Mouse (Mus musculus): ENCODE measurements around the gene Eif4ebp2.

DNA sequence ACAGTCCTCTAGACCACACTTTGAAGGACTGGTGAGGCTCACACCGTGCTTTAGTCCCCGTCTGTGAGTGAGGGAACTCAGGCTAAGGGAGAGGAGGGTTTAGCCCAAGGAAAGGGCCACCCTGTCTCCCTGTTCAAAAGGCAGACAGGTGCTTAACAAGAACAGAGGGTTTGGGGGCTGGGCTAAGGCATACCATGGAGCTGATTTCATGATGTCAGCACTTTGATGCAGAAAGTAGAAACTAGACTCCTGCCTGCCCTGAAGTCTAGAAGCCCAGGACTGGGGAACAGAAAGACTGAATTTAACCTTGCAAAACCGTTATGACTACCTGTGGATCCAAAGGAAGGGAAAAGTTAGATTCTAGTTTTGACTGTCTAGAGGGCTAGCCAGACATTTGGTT is 4.7 kb upstream of the Eif4ebp2 start:
- no peak for TF ChIP-seq CTCF (IDR thresholded peaks at IDR 0.05; ENCODE audit: extremely low read depth, insufficient read depth, insufficient read length, insufficient replicate concordance)
- TF ChIP-seq POLR2A (IDR thresholded peaks at IDR 0.05; ENCODE audit: low read depth, low read length), result no peak

Data from spleen, adult 2 months (tissue).